Mouse (Mus musculus) stomach, embryonic 15.5 days (tissue): ENCODE data around the gene Gm2012. TPM values are rescaled to one million over a fixed set of nuclear protein-coding genes. Genes with fewer than 3 reads are reported as not detected.
"Not testable (repeated sequence)": the region's sequence is repeated elsewhere in the genome, so short reads cannot be mapped to it uniquely, and the experiment has no call there.

ENCODE experiments used
- ATAC-seq: fragments of 200-750 bp; cut with Nextera tagmentation; 2 replicates; pipeline ENCODE4 v1.8.0; 2017; ENCODE audit warnings: low read depth, moderate number of reproducible peaks, moderate TSS enrichment; ENCODE audit not compliant: insufficient read depth, low FRiP score
- H3K27ac ChIP-seq: fragments of 300-500 bp; sonication (generic); 2 replicates; pipeline ENCODE4 v1.5.1; 2015; ENCODE audit warnings: mild to moderate bottlenecking, inconsistent platforms
- H3K27me3 ChIP-seq: fragments of 300-500 bp; sonication (generic); replicated peaks from 2 replicates; pipeline ENCODE4 v1.6.1; 2015; ENCODE audit warnings: inconsistent platforms
- H3K36me3 ChIP-seq: fragments of 300-500 bp; sonication (generic); 2 replicates; pipeline ENCODE4 v1.6.1; 2015; ENCODE audit warnings: inconsistent platforms
- H3K4me1 ChIP-seq: fragments of 300-500 bp; sonication (generic); 2 replicates; pipeline ENCODE4 v1.6.1; 2015; ENCODE audit warnings: inconsistent platforms
- H3K4me2 ChIP-seq: fragments of 300-500 bp; sonication (generic); 2 replicates; pipeline ENCODE4 v1.6.1; 2015; ENCODE audit warnings: mild to moderate bottlenecking, inconsistent platforms
- H3K4me3 ChIP-seq: fragments of 300-500 bp; sonication (generic); replicated peaks from 2 replicates; pipeline ENCODE4 v1.5.1; 2015; ENCODE audit warnings: inconsistent platforms
- H3K9ac ChIP-seq: fragments of 300-500 bp; sonication (generic); 2 replicates; pipeline ENCODE4 v1.6.1; 2015; ENCODE audit warnings: inconsistent platforms
- H3K9me3 ChIP-seq: fragments of 300-500 bp; sonication (generic); 2 replicates; pipeline ENCODE4 v1.6.1; 2016; ENCODE audit warnings: inconsistent platforms
- WGBS: fragments of 180-500 bp; shearing (Covaris S2); methylation state at CpG from one replicate; pipeline ENCODE4 v1.1.7; 2015; 5-methylcytosine and 5-hydroxymethylcytosine counted together
- microRNA-seq: library from miRNA; unstranded; fragments of <30 nt; microRNA quantifications from one replicate; pipeline ENCODE4, GENCODE M21; 2016
- polyA plus RNA-seq: library from polyadenylated mRNA; unstranded; fragments of >200 nt; fragmentation: Nextera tagmentation; extraction: Ambion mirVana; gene quantifications from 2 replicates; pipeline ENCODE4 v1.2.1, GENCODE M21; 2015

Gm2012 gene
- not detected in 2 replicates for polyA plus RNA-seq

DNA sequence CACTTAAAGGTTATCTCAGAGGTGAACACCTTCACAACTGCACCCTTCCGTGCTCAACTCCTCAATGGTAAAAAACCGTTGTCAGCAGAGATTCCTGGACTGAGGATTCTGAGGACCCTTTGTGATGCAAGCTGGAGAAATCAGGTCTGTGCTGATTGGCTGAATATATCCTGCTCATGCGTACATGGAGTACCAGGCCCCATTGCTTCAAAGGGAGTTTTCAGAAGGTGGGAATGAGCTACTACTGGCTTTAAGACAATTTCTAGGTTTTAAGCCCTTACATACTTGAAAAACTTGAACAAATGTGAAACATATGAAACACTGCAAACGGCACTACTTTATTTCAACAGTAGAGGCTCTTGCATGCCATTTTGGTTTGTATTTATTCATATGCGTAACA, at the start of gene Gm2012:
Gm2012 (minus strand) TSS at position 101 of the 400 bp plus-strand sequence.
- not testable (repeated sequence) for H3K36me3 ChIP-seq, H3K9ac ChIP-seq, H3K27me3 ChIP-seq, ATAC-seq, H3K4me2 ChIP-seq, H3K4me1 ChIP-seq, H3K4me3 ChIP-seq, H3K9me3 ChIP-seq, H3K27ac ChIP-seq
- 89% methylated on average over 1 of the region's 5 CpGs for WGBS

DNA sequence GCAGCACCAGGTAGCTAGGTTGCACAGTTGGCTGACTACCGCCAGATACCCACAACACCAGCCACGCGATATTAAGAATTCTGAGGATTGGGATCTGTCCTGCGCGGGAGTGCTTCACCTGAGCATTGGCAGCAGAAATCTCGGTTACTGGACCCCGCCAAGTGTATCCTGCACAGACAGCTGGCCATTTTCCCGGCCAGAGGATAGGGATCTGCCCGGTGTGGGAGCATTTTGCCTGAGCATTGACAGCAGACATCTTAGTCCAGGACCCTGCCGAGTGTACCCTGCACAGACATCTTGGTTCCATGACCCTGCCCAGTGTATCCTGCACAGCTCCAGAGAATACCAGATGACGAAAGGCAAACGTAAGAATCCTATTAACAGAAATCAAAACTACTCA, 72.0 kb downstream of the Gm2012 start:
- not testable (repeated sequence) for H3K4me2 ChIP-seq, ATAC-seq, H3K27ac ChIP-seq, H3K36me3 ChIP-seq, H3K9me3 ChIP-seq, H3K9ac ChIP-seq, H3K27me3 ChIP-seq, H3K4me3 ChIP-seq, H3K4me1 ChIP-seq
- 78% methylated on average over 12 of the region's 12 CpGs for WGBS

Small RNAs within 50 kb of the gene (microRNA-seq; reads per million reads assigned to microRNA genes)
- not detected for gene Gm26302

Other genes with a start within 250 kb of the Gm2012 start
- not detected in 2 replicates for gene Gm5168, start 180.3 kb downstream of the Gm2012 start, polyA plus RNA-seq
- gene Gm2030, start 78.7 kb upstream of the Gm2012 start, polyA plus RNA-seq: not detected in 2 replicates